Mouse (Mus musculus) ovary, postnatal 10 days (tissue): ENCODE measurements around the gene Apobec2.

Experiments used
- DNase-seq: peaks from one replicate; pipeline ENCODE4 v3.0.0; 2022; ENCODE audit warnings: low spot score

Apobec2 gene

GRCm38 (mm10) chr17:48408526-48409291 is 24.0 kb downstream of the Apobec2 start:
- peak; percentile 34 for DNase-seq

GRCm38 (mm10) chr17:48407910-48408525 is 24.7 kb downstream of the Apobec2 start:
- DNase-seq: no peak

GRCm38 (mm10) chr17:48407154-48407553 is 25.6 kb downstream of the Apobec2 start:
- DNase-seq: no peak

GRCm38 (mm10) chr17:48404706-48405105 is 28.0 kb downstream of the Apobec2 start:
- DNase-seq: no peak

GRCm38 (mm10) chr17:48403848-48404247 is 28.9 kb downstream of the Apobec2 start:
- DNase-seq: no peak

GRCm38 (mm10) chr17:48402751-48403150 is 30.0 kb downstream of the Apobec2 start:
- DNase-seq: no peak

GRCm38 (mm10) chr17:48401710-48402109 is 31.0 kb downstream of the Apobec2 start:
- DNase-seq: no peak

GRCm38 (mm10) chr17:48392616-48393015 is 40.1 kb downstream of the Apobec2 start:
- DNase-seq: no peak

- no peak for DNase-seq
These were observed 41.3 kb downstream of the Apobec2 start for GRCm38 (mm10) chr17:48391446-48391845.

GRCm38 (mm10) chr17:48389442-48389841 is 43.3 kb downstream of the Apobec2 start:
- DNase-seq: no peak

GRCm38 (mm10) chr17:48388666-48389065 is 44.1 kb downstream of the Apobec2 start:
- DNase-seq: no peak

GRCm38 (mm10) chr17:48385786-48386461 is 46.8 kb downstream of the Apobec2 start:
- DNase-seq: no peak

- no peak for DNase-seq
These were observed 53.7 kb downstream of the Apobec2 start for GRCm38 (mm10) chr17:48379050-48379449.

- no peak for DNase-seq
These were observed 56.6 kb downstream of the Apobec2 start for GRCm38 (mm10) chr17:48376102-48376501.

GRCm38 (mm10) chr17:48372987-48373386 is 59.7 kb downstream of the Apobec2 start:
- no peak for DNase-seq

GRCm38 (mm10) chr17:48371621-48372020 is 61.1 kb downstream of the Apobec2 start:
- no peak for DNase-seq
